Mouse (Mus musculus) gastrocnemius, postnatal 36 days (tissue): ENCODE data around the gene Sod1. TPM values are rescaled to one million over a fixed set of nuclear protein-coding genes. Genes with fewer than 3 reads are reported as not detected.

ENCODE experiments used
- DNase-seq, 2 experiments: peaks; one replicate each; pipeline ENCODE4 v3.0.0; 2022
- intact Hi-C: fragments of 180-260 bp; cut with DNase I; formaldehyde crosslinking; loops from one replicate; pipeline ENCODE4 v1.15.1; 2025
- long read RNA-seq, 2 experiments: library from polyadenylated mRNA; stranded (forward); transcript quantifications; one replicate each; pipeline ENCODE4 v2.0.0; 2021
- total RNA-seq, 2 experiments: library from RNA; stranded (reverse); gene quantifications; 2 replicates each; pipeline ENCODE4 v1.2.3; 2021

Gene Sod1
- 100 to 1,000 TPM; 269 to 291 TPM for total RNA-seq
- long read RNA-seq, experiment 1, transcript Sod1-201 (5 exons, 641 nt): major isoform, 30 of 136 reads
- long read RNA-seq, experiment 1, partial matches to known transcripts: 89 of 136 reads
- long read RNA-seq, experiment 1, other reads (novel, unspliced or antisense): 13 of 136 reads
- long read RNA-seq, experiment 2, transcript Sod1-201 (5 exons, 641 nt): major isoform, 34 of 109 reads
- long read RNA-seq, experiment 2, transcript Sod1-202 (3 exons, 3,970 nt): minor isoform, 10 of 109 reads
- long read RNA-seq, experiment 2, partial matches to known transcripts: 59 of 109 reads
- long read RNA-seq, experiment 2, other reads (novel, unspliced or antisense): 6 of 109 reads

DNA sequence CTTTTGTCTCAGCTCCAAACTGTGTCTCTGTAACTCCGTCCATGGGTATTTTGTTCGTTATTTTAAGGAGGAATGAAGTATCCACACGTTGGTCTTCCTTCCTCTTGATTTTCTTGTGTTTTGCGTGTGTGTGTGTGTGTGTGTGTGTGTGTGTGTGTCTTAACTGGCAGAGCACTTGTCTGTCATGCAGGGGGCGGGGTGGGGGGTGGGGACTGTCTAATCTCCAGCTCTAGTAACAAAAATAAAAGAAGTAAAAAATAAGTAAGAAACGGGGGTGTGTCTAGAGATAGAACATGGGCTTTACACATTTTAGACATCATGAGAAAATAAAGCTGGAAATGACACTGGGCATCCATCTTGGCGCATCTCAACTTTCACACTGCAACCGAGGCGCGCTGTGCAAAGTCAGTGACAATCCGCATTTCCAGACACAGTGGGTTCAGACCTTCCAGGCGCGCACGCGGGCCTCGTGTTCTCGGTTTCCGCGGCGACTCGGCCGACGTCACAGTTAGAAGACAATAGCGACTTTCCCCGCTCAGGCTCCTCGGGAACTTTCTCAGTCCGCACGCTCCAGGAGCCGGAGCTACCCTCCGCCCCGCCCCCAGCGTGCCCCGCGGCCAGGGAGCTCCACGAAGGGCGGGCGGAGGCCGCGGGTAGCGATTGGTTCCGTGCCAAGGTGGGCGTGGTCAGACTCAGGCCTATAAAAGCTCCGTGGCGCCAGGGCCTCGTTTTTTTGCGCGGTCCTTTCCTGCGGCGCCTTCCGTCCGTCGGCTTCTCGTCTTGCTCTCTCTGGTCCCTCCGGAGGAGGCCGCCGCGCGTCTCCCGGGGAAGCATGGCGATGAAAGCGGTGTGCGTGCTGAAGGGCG lies at the start of gene Sod1:
TSS of gene Sod1 (plus strand) at position 729 of the 866 bp plus-strand sequence.
- DNase-seq: peak; percentile 94 to 97
- intact Hi-C loops: loop anchor here (10.0 kb wide), 1 partner anchor 55 kb away; no protein-coding TSS in a partner anchor

DNA sequence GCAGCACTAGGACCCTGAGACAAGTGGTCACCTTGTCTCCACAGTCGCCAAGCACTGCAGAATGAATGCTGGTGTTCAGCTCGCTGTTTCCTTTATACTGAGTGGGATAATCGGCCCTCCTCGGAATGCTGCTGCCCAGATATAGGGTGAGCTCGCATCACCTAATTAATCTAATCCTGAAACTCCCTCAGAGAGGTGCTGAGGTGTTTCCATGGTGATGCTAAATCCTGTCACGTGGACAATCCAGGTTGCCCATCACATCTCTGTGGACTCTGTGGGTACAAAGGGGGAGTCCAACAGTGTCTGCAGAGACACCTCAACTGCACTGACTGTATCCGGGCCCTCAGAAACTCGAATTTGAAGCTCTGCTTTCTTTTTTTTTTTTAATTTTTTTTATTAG lies 49.1 kb upstream of the Sod1 start:
- DNase-seq: no peak
- intact Hi-C loops: no loop called here

DNA sequence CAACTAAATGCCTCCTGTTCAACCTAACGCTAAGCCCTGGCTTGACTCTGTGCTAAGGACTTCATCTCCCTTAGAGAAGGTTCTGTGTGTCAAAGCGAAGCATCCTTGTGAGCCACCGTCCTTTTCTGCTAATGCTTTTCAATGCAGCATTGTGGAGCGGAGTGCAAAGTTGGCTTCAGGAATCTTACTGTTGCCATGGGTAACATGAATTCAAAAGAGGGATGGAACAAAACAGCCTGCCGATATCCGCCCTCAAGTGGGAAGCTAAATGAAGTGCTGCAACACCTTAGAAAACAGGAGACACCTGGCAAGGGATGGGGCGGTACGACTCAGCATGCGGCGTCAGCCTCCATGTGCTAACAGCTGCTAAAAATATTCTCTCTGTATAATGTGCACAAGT lies 44.1 kb upstream of the Sod1 start:
- no peak for DNase-seq
- intact Hi-C loops: no loop called here

DNA sequence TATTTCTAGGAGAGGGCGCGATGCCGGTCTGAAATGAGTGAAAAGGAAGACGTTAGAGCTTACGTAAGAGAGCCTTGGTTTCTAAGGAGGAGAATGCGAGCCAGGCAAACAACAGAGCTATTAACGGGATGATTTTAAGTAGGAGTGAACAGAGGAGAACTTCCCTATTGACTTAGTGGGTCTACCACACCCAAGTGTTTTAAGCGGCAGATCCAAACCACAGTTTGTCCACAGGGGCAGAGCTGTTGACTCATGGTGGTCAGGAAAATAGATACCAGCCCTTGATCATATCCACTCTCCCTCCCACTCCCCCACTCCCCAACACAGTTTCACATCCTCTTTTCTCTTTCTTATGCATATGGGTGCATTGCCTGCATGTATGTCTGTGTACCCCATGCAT lies 43.1 kb upstream of the Sod1 start:
- intact Hi-C loops: no loop called here
- no peak for DNase-seq

DNA sequence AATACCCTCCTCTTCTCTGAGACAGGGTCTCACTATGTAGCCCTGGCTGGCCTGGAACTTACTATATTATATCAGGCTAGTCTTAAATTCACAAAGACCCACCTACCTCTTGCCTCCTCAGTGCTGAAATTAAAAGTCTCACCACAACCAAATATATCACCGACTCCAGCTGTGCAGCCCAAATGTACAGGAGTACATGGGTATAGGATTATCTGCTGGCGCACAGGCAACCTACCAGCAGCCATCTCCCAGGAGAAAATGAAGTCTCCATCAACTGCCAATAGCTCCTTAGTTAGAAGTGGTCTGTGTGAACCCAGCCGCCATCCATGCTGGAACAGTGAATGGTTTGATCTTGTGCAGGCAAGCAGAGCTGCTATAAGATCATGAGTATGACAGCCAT lies 42.1 kb upstream of the Sod1 start:
- DNase-seq: no peak
- intact Hi-C loops: no loop called here

DNA sequence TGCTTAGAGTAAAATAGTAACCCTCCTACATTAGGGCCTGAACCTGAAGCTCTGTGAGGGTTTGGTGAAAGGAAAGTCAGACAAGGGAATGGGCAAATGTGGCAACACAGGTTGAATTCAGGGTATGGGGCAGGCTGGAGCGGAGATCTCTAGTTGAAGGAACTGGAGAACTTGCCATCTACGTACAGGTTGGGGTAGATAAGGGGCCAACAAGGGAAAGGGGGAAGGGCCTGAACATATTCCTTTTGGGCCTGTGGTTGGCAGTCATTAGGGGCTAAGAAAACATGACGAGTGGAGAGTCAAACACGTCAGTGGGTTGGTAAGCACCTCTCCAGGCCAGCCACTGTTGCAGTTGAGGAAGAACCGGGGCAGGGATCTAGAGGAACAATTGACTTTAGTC lies 40.7 kb upstream of the Sod1 start:
- DNase-seq: no peak
- intact Hi-C loops: loop anchor here (5.0 kb wide), 2 partner anchors 333 to 408 kb away; no protein-coding TSS in a partner anchor

DNA sequence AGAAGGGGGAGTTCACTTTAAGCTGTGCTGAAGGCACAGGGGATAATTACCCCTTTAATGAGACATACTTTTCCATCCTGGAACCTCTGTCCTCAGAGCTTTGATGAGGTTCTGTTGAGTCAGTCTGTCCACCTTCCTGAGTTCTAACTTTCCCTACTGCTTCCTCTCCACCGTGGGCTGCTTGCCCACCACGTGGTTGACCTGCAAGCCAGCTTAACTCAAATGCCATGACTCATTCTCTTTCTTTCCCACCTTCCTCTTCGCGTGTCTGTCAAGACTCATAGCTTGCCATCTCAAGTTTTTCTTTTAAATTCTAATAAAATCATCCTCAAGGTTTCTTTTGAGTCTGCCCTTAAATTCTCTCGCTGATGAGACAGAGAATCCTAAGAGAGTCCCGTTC lies 39.6 kb upstream of the Sod1 start:
- intact Hi-C loops: loop anchor here (5.0 kb wide), 2 partner anchors 334 to 409 kb away; no protein-coding TSS in a partner anchor
- no peak for DNase-seq

DNA sequence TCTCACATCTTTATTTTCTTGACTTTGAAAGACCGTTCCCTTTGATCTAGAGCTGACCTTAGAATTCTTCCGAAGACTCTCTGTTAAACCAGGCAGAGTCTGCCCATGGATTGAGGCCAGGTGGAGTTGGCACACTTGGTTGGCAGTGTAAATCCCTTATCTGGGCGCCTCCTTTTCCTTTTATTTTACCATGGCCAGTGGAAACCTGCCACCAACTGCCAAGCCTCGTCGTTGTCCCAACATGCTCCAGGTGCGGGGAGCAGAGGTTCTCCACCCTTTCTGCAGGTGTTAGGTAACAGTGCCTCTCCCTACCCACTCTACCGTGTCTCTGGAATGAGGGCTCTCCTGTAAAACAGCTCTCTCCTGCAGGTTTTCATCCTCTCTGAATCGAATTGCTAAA lies 38.9 kb upstream of the Sod1 start:
- intact Hi-C loops: loop anchor here (5.0 kb wide), 2 partner anchors 334 to 409 kb away; no protein-coding TSS in a partner anchor
- DNase-seq: no peak

DNA sequence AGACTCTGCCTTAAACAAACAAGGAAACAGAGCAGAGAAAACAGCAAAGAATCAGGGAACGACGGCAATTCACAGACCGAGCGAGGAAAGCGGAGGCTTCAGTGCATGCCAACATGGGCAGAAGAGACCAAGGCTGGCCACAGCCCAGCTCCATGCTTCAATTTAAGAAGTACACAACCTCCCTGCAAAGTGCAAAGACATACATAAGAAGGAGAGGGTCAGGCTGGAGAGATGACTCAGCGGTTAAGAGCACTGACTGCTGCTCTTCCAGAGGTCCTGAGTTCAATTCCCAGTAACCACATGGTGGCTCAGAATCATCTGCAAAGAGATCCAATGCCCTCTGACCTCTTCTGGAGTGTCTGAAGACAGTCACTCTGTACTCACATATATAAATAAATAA lies 36.4 kb upstream of the Sod1 start:
- DNase-seq: no peak
- intact Hi-C loops: loop anchor here (5.0 kb wide), 2 partner anchors 337 to 412 kb away; no protein-coding TSS in a partner anchor

DNA sequence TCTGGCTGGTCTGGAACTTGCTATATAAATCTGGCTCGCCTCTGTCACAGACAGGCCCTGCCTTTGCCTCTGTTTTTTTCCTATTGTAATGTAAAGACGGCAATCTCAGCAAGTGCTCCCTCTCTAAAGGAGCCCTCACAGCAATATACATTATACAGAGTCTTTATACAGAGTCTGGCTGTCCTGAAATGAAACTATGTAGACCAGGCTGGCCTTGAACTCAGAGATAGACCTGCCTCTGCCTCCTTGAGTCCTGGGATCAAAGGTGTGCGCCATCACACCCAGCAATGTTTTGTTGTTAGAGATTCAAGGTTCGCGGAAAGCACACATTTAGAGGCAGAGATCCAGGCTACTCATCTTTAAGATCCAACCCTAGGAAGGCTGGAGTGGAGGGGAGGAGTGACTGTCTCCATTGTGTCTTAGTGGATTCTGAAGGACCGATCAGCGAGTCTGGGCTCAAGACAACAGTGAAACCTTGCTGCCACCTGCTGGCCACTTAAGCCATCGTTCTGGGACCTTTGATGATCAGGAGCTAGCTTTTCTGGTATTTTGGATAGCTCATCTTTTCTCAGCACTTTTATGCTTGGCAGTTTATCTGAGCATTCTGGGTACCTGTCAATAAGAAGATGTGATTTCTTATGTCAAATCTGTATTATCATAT lies 34.5 kb upstream of the Sod1 start:
- DNase-seq: peak; percentile 58
- intact Hi-C loops: no loop called here

DNA sequence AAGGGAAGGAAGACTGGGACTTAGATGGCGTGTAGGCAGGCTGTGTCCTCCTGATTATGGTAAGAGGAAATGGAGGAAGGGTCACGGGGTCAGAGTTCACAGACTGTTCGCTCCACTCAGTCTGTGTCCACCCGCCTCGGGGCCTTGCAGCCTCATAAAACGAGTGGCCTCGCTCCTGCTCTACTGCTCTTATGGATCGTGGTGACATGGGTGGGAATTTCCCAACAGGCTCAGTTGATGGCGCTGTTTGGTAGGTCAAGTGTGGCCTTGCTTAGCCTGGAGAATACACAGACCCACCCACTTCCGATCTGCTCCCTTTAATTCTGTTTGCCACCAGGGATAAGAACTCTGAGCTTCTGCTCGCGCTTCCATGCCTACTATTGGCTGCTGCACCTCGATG lies 33.1 kb upstream of the Sod1 start:
- intact Hi-C loops: no loop called here
- no peak for DNase-seq

DNA sequence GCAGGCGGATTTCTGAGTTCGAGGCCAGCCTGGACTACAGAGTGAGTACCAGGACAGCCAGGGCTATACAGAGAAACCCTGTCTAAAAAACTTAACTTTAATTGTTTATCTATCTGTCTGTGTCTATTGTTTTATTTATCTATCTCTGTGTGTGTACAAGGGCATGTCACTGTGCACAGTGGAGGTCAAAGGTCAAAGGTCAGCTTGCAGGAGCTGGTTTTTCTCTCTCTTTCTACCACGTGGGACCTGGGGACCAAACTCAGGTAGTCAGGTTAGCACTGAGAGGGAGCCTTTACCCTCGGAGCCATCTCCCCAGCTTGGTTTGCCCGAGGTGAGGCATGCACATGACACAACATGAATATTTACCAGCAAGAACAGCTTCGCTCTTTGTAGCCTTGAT lies 29.3 kb upstream of the Sod1 start:
- no peak for DNase-seq
- intact Hi-C loops: no loop called here

DNA sequence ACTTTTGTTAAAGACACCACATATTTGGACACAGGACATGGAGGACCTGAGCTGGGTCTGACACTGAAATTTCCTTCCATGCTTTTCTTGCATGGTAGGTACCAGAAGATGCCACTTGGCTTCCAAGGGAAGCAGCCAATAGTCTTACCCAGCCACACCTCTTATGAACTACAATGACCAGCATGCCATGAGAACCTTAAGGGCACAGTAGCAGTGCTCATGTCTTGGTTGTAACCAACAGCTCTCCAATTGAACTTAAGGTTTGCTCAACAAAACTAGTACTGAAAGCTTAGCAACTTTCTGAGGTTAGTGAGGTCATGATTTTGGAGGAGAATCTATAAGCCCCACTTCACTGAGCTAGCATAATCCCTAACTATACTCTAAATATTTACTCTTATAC lies 26.8 kb upstream of the Sod1 start:
- intact Hi-C loops: no loop called here

DNA sequence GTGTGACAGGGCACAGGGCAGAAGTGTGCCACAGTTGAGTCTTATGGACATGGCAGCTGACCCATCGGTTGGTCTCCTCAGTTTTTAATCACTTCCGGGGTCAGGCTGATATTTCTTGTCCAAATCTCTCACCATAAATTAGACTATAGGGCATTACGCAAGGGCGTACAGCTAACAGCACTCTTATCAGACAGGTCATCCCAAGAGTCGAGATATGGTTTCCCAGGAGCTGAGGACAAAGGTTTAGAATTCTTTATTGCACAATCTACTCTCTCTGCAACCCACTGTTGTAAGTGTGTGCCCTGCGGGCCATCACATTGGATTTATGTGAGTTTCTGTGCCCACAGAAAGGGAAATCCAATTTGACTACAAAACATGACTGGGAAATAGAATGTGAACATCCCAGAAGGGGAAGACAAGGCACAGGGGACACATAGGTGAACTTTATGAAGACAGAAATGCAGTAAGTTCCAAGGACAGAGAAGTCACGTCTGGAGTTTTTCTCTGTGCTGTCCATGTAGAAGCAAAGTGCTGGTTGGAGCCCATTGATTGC lies 23.8 kb upstream of the Sod1 start:
- intact Hi-C loops: no loop called here

More for the DNA sequence above, 26.8 kb upstream of the Sod1 start:
- no peak for DNase-seq

DNA sequence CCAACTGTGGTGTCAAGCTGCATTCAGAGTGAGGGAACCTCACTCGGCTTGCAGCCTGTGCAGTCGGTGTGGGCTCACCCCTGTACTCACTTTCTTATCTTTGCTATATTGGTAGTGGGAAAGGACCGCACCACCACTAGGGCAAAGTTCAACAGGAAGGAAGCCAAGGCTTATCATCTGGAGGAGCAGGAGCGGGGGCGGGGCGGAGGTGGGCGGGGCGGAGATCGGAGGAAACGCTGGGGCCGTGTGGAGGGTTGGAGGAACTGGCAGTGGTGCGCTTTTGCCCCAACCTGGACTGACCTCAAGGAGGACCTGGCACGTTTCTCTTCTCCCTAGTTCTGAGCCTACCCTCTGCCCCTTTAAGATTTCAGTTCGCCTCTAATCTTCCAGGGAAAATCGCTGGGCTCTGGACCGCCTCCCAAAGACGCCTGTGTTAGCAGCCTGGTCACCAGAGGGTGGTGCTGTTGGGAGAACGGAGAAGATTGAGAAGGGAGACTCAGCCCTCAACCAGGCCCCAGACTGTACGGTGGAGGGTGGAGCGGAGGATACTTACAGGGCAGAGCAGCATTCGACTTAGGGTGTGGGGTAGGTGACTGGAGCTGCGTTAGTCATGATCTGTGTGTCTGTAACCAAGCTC lies 23.1 kb upstream of the Sod1 start:
- intact Hi-C loops: no loop called here

More for the DNA sequence above, 23.8 kb upstream of the Sod1 start:
- no peak for DNase-seq

DNA sequence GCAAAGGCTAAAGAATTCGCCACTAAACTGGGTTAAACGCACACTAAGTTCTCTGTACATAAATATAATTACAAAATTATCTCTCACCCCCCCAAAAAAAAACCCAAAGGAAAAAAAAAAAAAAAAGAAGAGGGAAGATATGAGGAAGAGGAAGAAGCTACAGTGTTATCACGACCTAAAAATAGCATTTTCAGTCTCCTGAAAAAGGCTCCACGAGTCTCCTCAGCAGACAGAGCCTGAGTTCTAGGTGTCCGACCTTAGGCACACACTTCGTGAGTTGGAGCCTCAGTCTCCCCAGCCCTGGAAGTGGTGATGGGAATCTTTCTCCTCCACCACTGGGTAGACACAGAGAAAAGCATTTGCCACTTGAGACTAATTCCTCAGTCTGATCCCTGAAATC lies 21.9 kb upstream of the Sod1 start:
- DNase-seq: no peak
- intact Hi-C loops: no loop called here

More for the DNA sequence above, 23.1 kb upstream of the Sod1 start:
- DNase-seq: peak; percentile 56 to 59

DNA sequence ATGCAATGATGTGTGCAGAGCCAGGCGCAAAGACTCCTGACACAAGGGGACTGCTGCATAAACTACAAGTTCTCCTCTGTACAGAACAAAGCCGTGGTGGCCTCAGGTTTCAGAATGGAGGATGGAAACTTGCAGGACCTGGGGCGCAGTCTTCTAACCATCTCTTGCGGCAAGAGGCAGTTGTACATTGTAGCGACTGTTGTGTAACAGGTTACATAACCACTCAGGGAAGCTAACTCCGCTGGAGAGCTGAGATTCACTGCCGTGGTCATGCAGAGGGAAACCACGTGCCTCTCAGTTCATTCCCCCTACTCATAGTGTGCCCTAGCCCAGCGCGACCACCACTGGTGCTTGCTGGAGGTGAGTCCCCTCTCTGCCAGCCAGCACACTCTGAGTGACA lies 21.4 kb upstream of the Sod1 start:
- no peak for DNase-seq
- intact Hi-C loops: no loop called here

DNA sequence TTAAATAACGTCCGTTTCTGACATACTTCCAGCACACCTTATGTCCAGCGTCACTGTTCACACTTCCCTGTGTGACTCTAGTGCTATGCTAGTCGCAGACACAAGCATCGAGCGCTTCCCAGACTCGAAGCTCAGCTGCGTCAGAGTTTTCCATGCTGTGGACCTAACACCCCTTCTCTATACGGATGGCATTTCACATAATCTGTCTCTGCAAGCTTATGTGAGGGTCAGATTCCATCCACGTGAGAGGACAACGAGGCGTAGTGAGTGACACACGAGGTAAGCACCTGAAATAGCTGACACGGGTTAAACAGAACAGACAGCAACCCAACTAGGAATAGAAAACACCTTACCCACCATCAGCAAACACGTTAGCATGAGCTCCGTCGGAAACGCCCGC lies 18.4 kb upstream of the Sod1 start:
- intact Hi-C loops: no loop called here
- DNase-seq: no peak

DNA sequence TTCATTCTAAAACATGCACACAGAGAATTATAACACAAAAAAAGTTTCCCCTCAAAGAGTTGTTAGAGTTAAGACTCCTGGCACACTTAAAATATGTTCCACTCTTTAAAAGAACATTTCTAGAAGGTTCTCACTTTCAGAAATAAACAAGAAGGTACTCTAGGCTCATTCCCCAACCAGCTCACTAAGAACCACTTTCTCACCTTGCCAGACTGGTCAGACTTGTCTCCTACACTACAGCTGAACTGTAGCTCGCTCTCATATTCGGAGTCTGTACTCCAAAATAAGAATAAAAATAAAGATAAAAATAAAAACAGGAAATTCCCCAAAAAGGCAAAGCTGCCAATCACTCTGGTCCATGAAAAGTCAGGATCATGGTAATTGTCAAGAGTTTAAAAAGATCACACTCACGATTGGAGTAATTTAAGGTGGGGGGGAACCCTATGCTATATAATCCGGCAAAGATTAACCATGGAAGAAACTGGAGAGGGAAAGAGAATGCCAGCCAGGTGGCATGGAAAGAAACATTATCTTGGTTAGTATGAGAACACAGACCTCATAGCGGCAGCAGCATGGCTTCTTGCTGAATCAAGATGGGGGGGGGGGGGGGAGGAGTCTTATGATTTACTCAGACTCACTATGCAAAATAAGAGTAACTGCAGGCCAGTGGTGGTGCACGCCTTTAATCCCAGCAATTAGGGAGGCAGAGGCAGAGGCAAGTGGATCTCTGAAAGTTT lies 17.2 kb upstream of the Sod1 start:
- intact Hi-C loops: no loop called here
- DNase-seq: no peak
